Mouse (Mus musculus): Measurements from ENCODE around the gene Wfdc6b. TPM values are rescaled to one million over a fixed set of nuclear protein-coding genes. Genes with fewer than 3 reads are reported as not detected.
A peak's percentile ranks its signal among the peaks of the same experiment; 100 is the strongest.
"Not testable (repeated sequence)": the region's sequence is repeated elsewhere in the genome, so short reads cannot be mapped to it uniquely, and the experiment has no call there.

The Wfdc6b gene
- total RNA-seq (2014; rRNA removed) (not detected in 2 replicates), polyA plus RNA-seq (2015; fragmentation: Nextera tagmentation; extraction: Ambion mirVana) (not detected in 2 replicates)

- not testable (repeated sequence) for H3K4me1 ChIP-seq (ENCODE audit: insufficient read depth, low read length); DNase-seq (ENCODE audit: low spot score); H3K4me2 ChIP-seq (ENCODE audit: low read depth, low read length, poor library complexity, severe bottlenecking); H3K27ac ChIP-seq (ENCODE audit: low read depth, low read length); H3K36me3 ChIP-seq (ENCODE audit: insufficient read depth, low read length); H3K9ac ChIP-seq (replicated peaks; ENCODE audit: low read length, poor library complexity, severe bottlenecking); H3K9me3 ChIP-seq (ENCODE audit: low read length); H3K4me3 ChIP-seq (ENCODE audit: low read depth, low read length); H3K27me3 ChIP-seq (ENCODE audit: insufficient read depth, low read length); ATAC-seq (ENCODE audit: low FRiP score)
- WGBS: 52% methylated on average over 8 of the region's 8 CpGs
Observed at GRCm38 (mm10) chr2:164613471-164613870, at the start of gene Wfdc6b, which contains the start of gene Wfdc8. Gene Wfdc6b (plus strand): TSS chr2:164613522. Gene Wfdc8 (minus strand): TSS chr2:164613626.

GRCm38 (mm10) chr2:164564346-164564745 lies 49.0 kb upstream of the Wfdc6b start:
- Histone ChIP-seq H3K9ac (replicated peaks; ENCODE audit: low read length, poor library complexity, severe bottlenecking) (no peak overlapping the region), H3K4me1 (ENCODE audit: insufficient read depth, low read length) (no peaks in the 10 kb centered on the region), H3K36me3 (ENCODE audit: insufficient read depth, low read length) (no peaks in the 10 kb centered on the region), H3K27me3 (ENCODE audit: insufficient read depth, low read length) (peaks cover 7% of the 10 kb centered on the region; the same call in 1 of the 2 replicates), H3K27ac (ENCODE audit: low read depth, low read length) (no peak overlapping the region), H3K4me2 (ENCODE audit: low read depth, low read length, poor library complexity, severe bottlenecking) (no peak overlapping the region), H3K9me3 (ENCODE audit: low read length) (no peaks in the 10 kb centered on the region), H3K4me3 (ENCODE audit: low read depth, low read length) (no peak overlapping the region)
- ATAC-seq (ENCODE audit: low FRiP score): no peak
- no peak for TF ChIP-seq CTCF (IDR thresholded peaks at IDR 0.05)
- WGBS: 71% methylated on average over 5 of the region's 5 CpGs
- DNase-seq (ENCODE audit: low spot score): peak; percentile 17

GRCm38 (mm10) chr2:164566997-164567396 lies 46.3 kb upstream of the Wfdc6b start:
- Histone ChIP-seq H3K9ac (replicated peaks; ENCODE audit: low read length, poor library complexity, severe bottlenecking) (no peak overlapping the region), H3K4me1 (ENCODE audit: insufficient read depth, low read length) (no peaks in the 10 kb centered on the region), H3K4me2 (ENCODE audit: low read depth, low read length, poor library complexity, severe bottlenecking) (no peak overlapping the region), H3K27ac (ENCODE audit: low read depth, low read length) (no peak overlapping the region), H3K4me3 (ENCODE audit: low read depth, low read length) (no peak overlapping the region), H3K27me3 (ENCODE audit: insufficient read depth, low read length) (peaks cover 7% of the 10 kb centered on the region; the same call in 1 of the 2 replicates), H3K36me3 (ENCODE audit: insufficient read depth, low read length) (no peaks in the 10 kb centered on the region), H3K9me3 (ENCODE audit: low read length) (no peaks in the 10 kb centered on the region)
- DNase-seq (ENCODE audit: low spot score) (no peak), ATAC-seq (ENCODE audit: low FRiP score) (no peak)
- 96% methylated on average over 2 of the region's 2 CpGs for WGBS
- peak; percentile 30 for TF ChIP-seq CTCF (IDR thresholded peaks at IDR 0.05)

- Histone ChIP-seq H3K36me3 (ENCODE audit: insufficient read depth, low read length) (no peaks in the 10 kb centered on the region), H3K4me2 (ENCODE audit: low read depth, low read length, poor library complexity, severe bottlenecking) (no peak overlapping the region), H3K9ac (replicated peaks; ENCODE audit: low read length, poor library complexity, severe bottlenecking) (no peak overlapping the region), H3K27me3 (ENCODE audit: insufficient read depth, low read length) (peaks cover 7% of the 10 kb centered on the region; the same call in 1 of the 2 replicates), H3K9me3 (ENCODE audit: low read length) (no peaks in the 10 kb centered on the region), H3K4me3 (ENCODE audit: low read depth, low read length) (no peak overlapping the region), H3K27ac (ENCODE audit: low read depth, low read length) (no peak overlapping the region), H3K4me1 (ENCODE audit: insufficient read depth, low read length) (no peaks in the 10 kb centered on the region)
- TF ChIP-seq CTCF (IDR thresholded peaks at IDR 0.05): no peak
- DNase-seq (ENCODE audit: low spot score): no peak
- no peak for ATAC-seq (ENCODE audit: low FRiP score)
- WGBS: 94% methylated on average over 5 of the region's 5 CpGs
Observed at GRCm38 (mm10) chr2:164567460-164567859, 45.9 kb upstream of the Wfdc6b start.

- not testable (repeated sequence) for H3K4me3 ChIP-seq (ENCODE audit: low read depth, low read length); H3K4me1 ChIP-seq (ENCODE audit: insufficient read depth, low read length); H3K9ac ChIP-seq (replicated peaks; ENCODE audit: low read length, poor library complexity, severe bottlenecking); DNase-seq (ENCODE audit: low spot score); H3K9me3 ChIP-seq (ENCODE audit: low read length); H3K27ac ChIP-seq (ENCODE audit: low read depth, low read length); H3K27me3 ChIP-seq (ENCODE audit: insufficient read depth, low read length); H3K4me2 ChIP-seq (ENCODE audit: low read depth, low read length, poor library complexity, severe bottlenecking); ATAC-seq (ENCODE audit: low FRiP score); H3K36me3 ChIP-seq (ENCODE audit: insufficient read depth, low read length)
- WGBS: 84% methylated on average over 6 of the region's 6 CpGs
Observed at GRCm38 (mm10) chr2:164573359-164573758, 40.0 kb upstream of the Wfdc6b start, which contains the start of gene Spint3. Gene Spint3 (minus strand): TSS chr2:164573459.

- H3K4me1 ChIP-seq (ENCODE audit: insufficient read depth, low read length); H3K27ac ChIP-seq (ENCODE audit: low read depth, low read length); ATAC-seq (ENCODE audit: low FRiP score); H3K9me3 ChIP-seq (ENCODE audit: low read length); DNase-seq (ENCODE audit: low spot score); H3K4me3 ChIP-seq (ENCODE audit: low read depth, low read length); H3K27me3 ChIP-seq (ENCODE audit: insufficient read depth, low read length); H3K36me3 ChIP-seq (ENCODE audit: insufficient read depth, low read length); H3K4me2 ChIP-seq (ENCODE audit: low read depth, low read length, poor library complexity, severe bottlenecking); H3K9ac ChIP-seq (replicated peaks; ENCODE audit: low read length, poor library complexity, severe bottlenecking): not testable (repeated sequence)
- WGBS: 55% methylated on average over 13 of the region's 13 CpGs
Observed at GRCm38 (mm10) chr2:164585025-164585725, 28.1 kb upstream of the Wfdc6b start, which contains the start of gene Wfdc6a. Gene Wfdc6a (minus strand): TSS chr2:164585447.

All from midbrain, postnatal 0 days (tissue).